Mouse (Mus musculus) small intestine, adult 2 months (tissue): ENCODE measurements at regions not wholly inside any gene's neighbourhood (a gene's known extent, or its start where the extent isn't known, plus 50 kb on each side); places are given as distances from the start of the nearest gene placed in this dataset.

Experiments used
- CTCF ChIP-seq: fragments of 200-500 bp; IDR thresholded peaks from 2 replicates; pipeline ENCODE4 v1.5.1; 2012; ENCODE audit warnings: low read depth, mild to moderate bottlenecking, control low read depth, inconsistent platforms, low read length, moderate library complexity, mixed read lengths; ENCODE audit not compliant: insufficient replicate concordance, insufficient read length; ENCODE audit errors: extremely low read depth
- POLR2A ChIP-seq: fragments of 200-500 bp; IDR thresholded peaks from 2 replicates; pipeline ENCODE4 v1.6.1; 2012; ENCODE audit warnings: low read depth, mild to moderate bottlenecking, control low read depth, inconsistent platforms, low read length, moderate library complexity

GRCm38 (mm10) chr12:107126056-107126455, 362.4 kb upstream of the 3110018I06Rik start:
- TF ChIP-seq CTCF (no peak), POLR2A (no peak)
